Mouse (Mus musculus) E14TG2a.4 (cell line): ENCODE results near the gene Pea15a.
"Not testable (repeated sequence)": the region's sequence is repeated elsewhere in the genome, so short reads cannot be mapped to it uniquely, and the experiment has no call there.

Experiments
- CTCF ChIP-seq: conservative IDR thresholded peaks from 2 replicates; pipeline ENCODE4 v1.5.1; 2014; ENCODE audit warnings: low read length
- NANOG ChIP-seq: IDR thresholded peaks from 2 replicates; pipeline ENCODE4 v1.6.1; 2014; ENCODE audit warnings: borderline replicate concordance, low read length, mixed read lengths

GRCm38 (mm10) chr1:172244645-172245044 lies 38.0 kb upstream of the Pea15a start:
- not testable (repeated sequence) for TF ChIP-seq CTCF, NANOG
